Mouse (Mus musculus) retina, adult 2 months (tissue): ENCODE measurements around the gene Atp5d.

Source experiments
- DNase-seq: peaks from one replicate; pipeline ENCODE4 v3.0.0-alpha.2; 2012; ENCODE audit warnings: low read depth, low spot score

Atp5d gene

GRCm38 (mm10) chr10:80138553-80139438, at the start of gene Atp5d:
Gene Atp5d, plus strand, starts transcription at chr10:80138632.
- no peak for DNase-seq

DNA sequence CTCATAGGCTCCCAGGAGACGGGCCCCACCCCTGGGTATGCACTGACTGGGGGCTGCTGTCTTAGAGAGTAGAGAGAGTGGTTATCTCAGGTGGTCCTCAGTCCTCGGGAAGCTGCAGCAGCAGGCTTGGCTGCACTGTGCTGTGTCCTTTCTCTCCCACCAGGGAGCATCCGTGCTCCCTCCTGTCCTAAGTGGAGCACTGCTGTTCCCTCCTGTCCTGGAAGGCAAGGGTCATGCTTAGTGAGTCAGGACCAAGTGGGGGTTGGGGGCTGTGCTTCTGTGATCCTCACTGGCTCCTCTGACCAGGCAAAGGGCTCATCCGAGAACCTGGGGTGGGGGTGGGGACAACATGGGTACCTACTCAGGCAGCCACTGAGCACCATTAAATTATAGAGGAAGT, 49.3 kb upstream of the Atp5d start:
- no peak for DNase-seq

DNA sequence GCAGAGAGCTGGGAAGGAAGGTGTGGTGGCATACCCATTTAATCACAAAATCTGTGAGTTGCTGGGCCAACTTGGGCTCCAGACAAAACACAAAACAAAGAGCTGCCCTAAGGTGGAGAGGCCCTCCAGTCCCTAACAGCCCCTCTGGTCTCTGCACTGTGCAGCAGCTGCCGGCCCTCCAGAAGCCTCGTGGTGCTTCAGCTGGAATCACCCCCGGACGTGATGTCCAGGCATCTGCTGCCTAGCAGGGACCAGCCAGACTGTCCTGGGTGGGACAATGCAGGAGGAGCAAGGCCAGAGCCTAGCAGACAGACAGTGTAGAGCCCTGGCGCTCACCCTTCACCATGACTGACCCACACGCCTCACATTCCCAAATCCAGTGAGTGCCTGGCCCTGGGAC, 46.9 kb upstream of the Atp5d start:
- DNase-seq: no peak

GRCm38 (mm10) chr10:80092690-80093089, 45.7 kb upstream of the Atp5d start:
- DNase-seq: no peak

DNA sequence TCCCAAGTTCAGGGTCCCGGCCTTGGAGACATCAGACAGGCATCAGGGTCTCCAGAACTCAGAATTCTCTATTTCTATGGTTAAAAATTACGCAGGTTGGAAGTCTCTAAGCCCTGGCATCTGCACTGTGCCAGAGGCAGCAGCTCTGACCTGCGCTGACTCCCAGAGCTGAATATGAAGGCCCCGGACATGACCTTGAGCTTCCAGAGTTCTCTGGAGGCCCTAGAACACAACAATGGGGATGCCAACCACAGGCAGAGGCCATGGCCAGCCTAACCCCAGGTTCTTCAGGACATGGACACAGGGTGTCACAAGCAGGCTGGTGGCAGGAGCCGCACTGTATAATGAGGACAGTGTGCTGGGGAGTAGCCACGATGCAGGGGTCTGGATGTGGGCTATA, 44.3 kb upstream of the Atp5d start:
- DNase-seq: no peak

DNA sequence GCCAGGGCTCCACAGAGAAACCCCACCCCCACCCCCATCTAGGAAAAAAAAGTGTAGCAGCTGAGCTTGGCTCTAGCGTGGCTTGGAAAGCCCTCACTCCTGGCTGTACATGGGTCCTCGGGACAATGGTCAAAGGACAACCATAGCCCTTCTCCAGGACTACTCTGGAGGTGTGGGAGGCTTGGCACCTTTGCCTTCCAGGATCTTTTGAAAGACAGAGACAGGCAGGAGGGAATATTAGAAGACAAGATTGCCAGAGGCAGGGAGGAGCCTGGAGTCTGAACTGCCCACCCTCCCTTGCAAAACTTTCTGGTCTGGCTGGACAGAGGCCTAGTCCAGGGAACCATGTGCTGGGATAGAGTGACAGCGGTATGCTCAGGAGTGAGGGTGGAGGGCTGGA, 43.7 kb upstream of the Atp5d start:
- no peak for DNase-seq

DNA sequence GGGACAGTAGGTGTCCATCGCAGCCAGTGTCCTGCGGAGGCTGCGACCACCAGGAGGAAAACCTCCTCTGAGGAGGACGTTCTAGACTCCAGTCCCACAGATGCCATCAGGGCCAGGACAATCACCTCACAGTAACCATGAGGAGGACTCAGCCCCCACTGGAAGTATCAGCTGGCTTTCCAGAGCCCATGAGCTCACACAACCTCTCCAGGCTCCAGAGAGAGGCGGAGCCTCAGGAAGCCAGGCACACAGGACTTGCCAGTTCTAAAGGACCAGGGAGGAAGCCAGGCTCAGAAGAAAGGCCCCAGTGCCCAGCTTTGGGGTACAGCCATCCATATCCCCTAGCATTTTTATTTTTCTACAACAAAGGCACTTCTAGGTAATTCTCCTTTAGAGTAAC, 42.9 kb upstream of the Atp5d start:
- no peak for DNase-seq

DNA sequence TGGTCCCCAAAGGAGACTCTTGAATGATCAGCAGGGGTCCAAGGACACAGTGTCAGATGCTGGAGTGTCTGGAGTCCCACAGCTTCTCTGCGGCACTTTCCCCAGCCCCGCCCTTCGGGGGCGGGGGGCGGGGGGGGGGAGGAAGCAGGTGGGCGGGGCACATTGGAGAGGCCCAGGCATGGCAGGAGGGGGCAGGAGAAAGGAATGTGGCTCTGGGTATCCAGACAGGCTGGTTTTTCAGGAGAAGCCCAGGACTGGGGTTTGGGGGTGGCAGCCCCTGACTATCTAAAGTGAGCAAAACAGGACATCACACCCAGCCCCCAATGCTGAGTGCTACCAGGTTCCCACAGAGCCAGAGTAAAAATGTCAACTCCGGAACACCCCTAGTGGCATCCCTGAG, 41.2 kb upstream of the Atp5d start:
- no peak for DNase-seq

GRCm38 (mm10) chr10:80098630-80099029, 39.8 kb upstream of the Atp5d start:
- no peak for DNase-seq

DNA sequence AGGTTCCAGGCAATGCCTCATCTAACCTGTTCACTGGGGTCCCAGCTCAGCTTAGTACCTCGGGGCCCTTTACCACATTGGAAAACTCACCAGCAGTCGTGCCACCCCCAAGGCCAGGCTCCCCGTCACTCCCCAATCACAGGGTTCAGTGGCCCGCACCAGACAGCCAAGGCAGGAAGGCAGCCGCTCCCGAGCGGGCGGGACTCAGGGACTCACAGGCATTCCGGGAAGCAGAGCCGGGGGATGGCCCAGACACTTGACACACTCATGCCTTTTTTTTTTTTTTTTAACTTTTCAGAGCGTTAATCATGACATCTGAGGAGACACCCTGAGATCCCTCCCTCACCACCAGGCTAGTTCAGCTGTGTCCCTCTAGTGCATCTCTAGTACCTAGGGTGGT, 37.5 kb upstream of the Atp5d start:
- no peak for DNase-seq

- DNase-seq: peak; percentile 55
Observed at GRCm38 (mm10) chr10:80102216-80102915, 36.1 kb upstream of the Atp5d start.

GRCm38 (mm10) chr10:80103032-80103431, 35.4 kb upstream of the Atp5d start:
- no peak for DNase-seq

DNA sequence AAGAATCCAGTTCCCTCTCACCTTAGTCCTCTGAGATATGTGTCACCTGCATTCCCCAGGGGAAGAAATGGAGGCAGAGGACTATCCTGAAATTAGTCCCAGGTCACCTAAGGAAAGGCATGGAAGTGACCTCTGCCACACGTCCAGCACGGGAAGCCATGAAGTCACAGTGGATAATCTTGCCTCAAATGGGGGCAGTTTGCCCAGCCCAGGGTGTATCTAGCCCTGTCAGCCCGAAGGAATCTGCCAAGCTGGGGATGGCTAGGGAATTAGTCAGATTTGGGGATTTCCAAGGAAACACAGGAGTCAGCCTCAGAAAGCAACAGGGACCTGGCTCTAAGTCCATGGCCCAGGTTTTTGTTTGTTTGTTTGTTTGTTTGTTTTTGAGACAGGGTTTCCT, 34.3 kb upstream of the Atp5d start:
- no peak for DNase-seq

DNA sequence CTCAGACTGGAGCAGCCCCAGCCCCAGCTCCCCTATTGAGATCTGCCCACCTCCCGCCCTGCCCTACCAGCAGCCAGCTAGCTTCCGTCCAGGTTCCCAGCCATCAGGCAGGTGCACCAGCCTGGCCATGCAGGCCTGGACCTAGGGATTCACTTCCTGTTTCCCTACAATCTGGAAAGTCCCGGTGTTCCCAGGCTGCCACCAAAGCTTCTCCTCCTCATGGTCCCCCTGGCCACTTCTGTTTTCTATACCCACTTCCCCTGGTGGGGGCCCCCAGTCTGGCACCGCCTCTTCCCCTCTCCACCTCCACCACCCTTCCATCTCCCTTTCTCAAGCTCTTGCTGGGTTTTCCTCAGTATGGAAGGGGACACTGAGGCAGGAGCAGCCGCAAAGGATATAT, 33.0 kb upstream of the Atp5d start, which contains the start of gene Sbno2:
TSS of gene Sbno2 (minus strand) at position 112 of the 400 bp plus-strand sequence.
- DNase-seq: no peak

GRCm38 (mm10) chr10:80105926-80106325, 32.5 kb upstream of the Atp5d start:
- DNase-seq: no peak

DNA sequence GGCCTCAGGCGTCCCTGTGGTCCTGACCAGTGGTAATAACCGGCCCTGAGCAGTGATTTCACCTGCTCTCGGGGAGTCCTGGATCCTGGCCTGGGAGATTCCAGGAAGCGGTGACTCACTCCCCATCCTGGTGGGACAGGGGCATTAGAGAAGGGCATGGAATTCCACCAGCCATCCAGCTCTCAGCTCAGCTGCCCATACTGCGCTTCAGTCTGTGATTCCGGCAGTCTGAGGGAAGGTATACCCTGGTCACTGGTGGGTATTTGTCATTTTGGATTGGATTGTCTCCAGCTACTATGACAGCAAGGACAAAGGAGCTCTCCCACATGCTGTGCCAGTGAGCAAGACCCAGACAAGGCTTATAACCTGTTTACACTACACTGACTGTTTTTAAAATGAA, 30.8 kb upstream of the Atp5d start:
- no peak for DNase-seq

- DNase-seq: peak; percentile 77
Observed at GRCm38 (mm10) chr10:80114341-80115284, 23.8 kb upstream of the Atp5d start.

- peak; percentile 100 for DNase-seq
Observed at GRCm38 (mm10) chr10:80115290-80115943, 23.0 kb upstream of the Atp5d start, which contains the start of gene Stk11. Gene Stk11, plus strand, starts transcription at chr10:80115803.

GRCm38 (mm10) chr10:80115944-80116335, 22.5 kb upstream of the Atp5d start:
- no peak for DNase-seq

GRCm38 (mm10) chr10:80116563-80116926, 21.9 kb upstream of the Atp5d start:
- no peak for DNase-seq
